Mouse (Mus musculus): ENCODE measurements around the gene Spaar.

Gene Spaar

DNA sequence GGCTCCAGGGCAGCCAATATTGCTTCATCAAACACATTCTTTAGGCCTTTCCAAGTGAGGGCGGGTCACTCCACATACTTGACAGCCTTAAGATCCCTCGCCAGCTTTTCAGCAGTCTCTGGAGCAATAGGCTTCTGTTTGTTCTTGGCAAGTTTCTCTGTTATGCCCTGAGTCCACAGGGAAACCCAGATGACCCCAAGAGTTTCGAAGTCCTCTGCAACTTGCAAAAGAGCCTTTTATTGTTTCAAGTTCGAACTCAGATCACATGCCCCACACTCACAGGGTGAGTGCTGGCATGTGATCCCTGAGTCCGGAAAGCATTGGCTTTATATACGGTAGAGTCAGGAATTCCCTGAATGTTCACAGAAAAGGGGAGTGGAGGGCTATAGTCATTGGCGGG lies 69.1 kb downstream of the Spaar start:
- no peak for DNase-seq (ENCODE audit: low read depth, low spot score)
- H3K27me3 ChIP-seq (ENCODE audit: control insufficient read depth, insufficient read depth, low read length, poor library complexity, severe bottlenecking) = no peaks in the 10 kb centered on the region; the same call in 1 of the 2 replicates
- no peaks in the 10 kb centered on the region for H3K36me3 ChIP-seq (ENCODE audit: control insufficient read depth, insufficient read depth, low read length, poor library complexity, severe bottlenecking)

Measured in splenic B cell, adult 2 months (primary cell).